Mouse (Mus musculus) liver, postnatal 0 days (tissue): ENCODE measurements around the gene Pxmp4.

ENCODE experiments used
- CTCF ChIP-seq: sonication (generic); IDR thresholded peaks from 2 replicates; pipeline ENCODE4 v1.5.1; 2016; ENCODE audit warnings: antibody characterized with exemption, low read depth
- EP300 ChIP-seq: IDR thresholded peaks from 2 replicates; pipeline ENCODE4 v1.6.1; 2016; ENCODE audit warnings: antibody characterized with exemption, low read depth, mild to moderate bottlenecking

DNA sequence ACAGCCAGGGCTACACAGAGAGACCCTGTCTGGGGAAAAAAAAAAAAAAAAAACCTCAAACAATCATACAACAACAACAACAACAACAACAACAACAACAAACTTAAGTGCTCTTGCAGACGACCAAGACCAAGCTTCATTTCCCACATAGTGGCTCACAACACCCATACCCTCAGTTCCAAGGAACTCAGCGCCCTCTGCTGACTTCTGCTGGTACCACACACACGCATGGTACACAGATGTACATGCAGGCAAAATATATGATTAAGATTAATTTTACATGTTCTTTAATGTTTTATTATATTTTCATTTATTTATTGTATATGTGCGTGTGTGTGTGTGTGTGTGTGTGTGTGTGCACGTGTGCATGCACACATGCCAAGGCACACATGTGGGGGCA lies 17.1 kb downstream of the Pxmp4 start:
- TF ChIP-seq EP300 = no peak
- TF ChIP-seq CTCF = peak; percentile 82
